Mouse (Mus musculus): Measurements from ENCODE around the gene Adam15. TPM values are rescaled to one million over a fixed set of nuclear protein-coding genes. Genes with fewer than 3 reads are reported as not detected.
A peak's percentile ranks its signal among the peaks of the same experiment; 100 is the strongest.

Gene Adam15
- total RNA-seq, 2 experiments from 2014 or later: 122 to 127 TPM

GRCm38 (mm10) chr3:89359630-89360029, 9.8 kb upstream of the Adam15 start:
- no peak for TF ChIP-seq CTCF (conservative IDR thresholded peaks at IDR 0.05)
- no peak overlapping the region for H3K4me3 ChIP-seq
- H3K27ac ChIP-seq: no peak overlapping the region; the same call in 1 of the 2 replicates
- DNase-seq (ENCODE audit: low spot score in 2 of 2): no peak

GRCm38 (mm10) chr3:89356029-89356428, 6.2 kb upstream of the Adam15 start:
- TF ChIP-seq CTCF (conservative IDR thresholded peaks at IDR 0.05): no peak
- Histone ChIP-seq H3K4me3 (no peak overlapping the region), H3K27ac (no peak overlapping the region)
- no peak for DNase-seq (ENCODE audit: low spot score in 2 of 2)

GRCm38 (mm10) chr3:89355512-89355902, 5.7 kb upstream of the Adam15 start:
- Histone ChIP-seq H3K4me3 (no peak overlapping the region), H3K27ac (no peak overlapping the region)
- TF ChIP-seq CTCF (conservative IDR thresholded peaks at IDR 0.05): no peak
- DNase-seq (ENCODE audit: low spot score in 2 of 2): no peak

- Histone ChIP-seq H3K4me3 (no peak overlapping the region), H3K27ac (no peak overlapping the region)
- TF ChIP-seq CTCF (conservative IDR thresholded peaks at IDR 0.05): peak; percentile 99
- peak; percentile 86 to 93 for DNase-seq (ENCODE audit: low spot score in 2 of 2)
Observed at GRCm38 (mm10) chr3:89354816-89355511, 5.2 kb upstream of the Adam15 start.

- no peak for DNase-seq (ENCODE audit: low spot score in 2 of 2)
- Histone ChIP-seq H3K4me3 (no peak overlapping the region), H3K27ac (no peak overlapping the region)
- TF ChIP-seq CTCF (conservative IDR thresholded peaks at IDR 0.05): no peak
Observed at GRCm38 (mm10) chr3:89351271-89351670, 1.5 kb upstream of the Adam15 start.

GRCm38 (mm10) chr3:89348911-89349868, 606 bp downstream of the Adam15 start:
- no peak for DNase-seq (ENCODE audit: low spot score in 2 of 2)
- Histone ChIP-seq H3K4me3 (peak overlapping the region; percentile 76), H3K27ac (peak overlapping the region; percentile 95)
- TF ChIP-seq CTCF (conservative IDR thresholded peaks at IDR 0.05): no peak

GRCm38 (mm10) chr3:89347916-89348315, 1.9 kb downstream of the Adam15 start:
- no peak for TF ChIP-seq CTCF (conservative IDR thresholded peaks at IDR 0.05)
- H3K27ac ChIP-seq: peak overlapping the region; percentile 95; the same call in 1 of the 2 replicates
- DNase-seq (ENCODE audit: low spot score in 2 of 2): no peak
- H3K4me3 ChIP-seq: no peak overlapping the region

GRCm38 (mm10) chr3:89346815-89347540, 2.8 kb downstream of the Adam15 start:
- no peak overlapping the region for H3K4me3 ChIP-seq
- no peak for DNase-seq (ENCODE audit: low spot score in 2 of 2)
- H3K27ac ChIP-seq: no peak overlapping the region
- TF ChIP-seq CTCF (conservative IDR thresholded peaks at IDR 0.05): no peak

GRCm38 (mm10) chr3:89343279-89343678, 6.5 kb downstream of the Adam15 start:
- no peak for DNase-seq (ENCODE audit: low spot score in 2 of 2)
- no peak overlapping the region for H3K4me3 ChIP-seq

GRCm38 (mm10) chr3:89341794-89342193, 8.0 kb downstream of the Adam15 start:
- no peak for TF ChIP-seq CTCF (conservative IDR thresholded peaks at IDR 0.05)
- H3K4me3 ChIP-seq: no peak overlapping the region
- DNase-seq (ENCODE audit: low spot score in 2 of 2): no peak
- H3K27ac ChIP-seq: 0 out of 2 replicates have a peak overlapping the region, but pooled peaks have one; percentile 18

More at GRCm38 (mm10) chr3:89343279-89343678, 6.5 kb downstream of the Adam15 start:
- no peak overlapping the region for H3K27ac ChIP-seq
- TF ChIP-seq CTCF (conservative IDR thresholded peaks at IDR 0.05): no peak

GRCm38 (mm10) chr3:89340465-89340864, 9.3 kb downstream of the Adam15 start:
- DNase-seq (ENCODE audit: low spot score in 2 of 2): peak; percentile 74 to 93
- peak; percentile 93 for TF ChIP-seq CTCF (conservative IDR thresholded peaks at IDR 0.05)
- no peak overlapping the region for H3K4me3 ChIP-seq
- no peak overlapping the region for H3K27ac ChIP-seq

- peak; percentile 97 for TF ChIP-seq CTCF (conservative IDR thresholded peaks at IDR 0.05)
- H3K27ac ChIP-seq: no peak overlapping the region
Observed at GRCm38 (mm10) chr3:89339416-89339815, 10.4 kb downstream of the Adam15 start.

More at GRCm38 (mm10) chr3:89339416-89339815, 10.4 kb downstream of the Adam15 start:
- peak; percentile 72 to 76 for DNase-seq (ENCODE audit: low spot score in 2 of 2)
- H3K4me3 ChIP-seq: no peak overlapping the region

Data from layer of hippocampus, adult 2 months (tissue).